Mouse (Mus musculus) midbrain, embryonic 10.5 days (tissue): ENCODE measurements at regions not wholly inside any gene's neighbourhood (a gene's known extent, or its start where the extent isn't known, plus 50 kb on each side); places are given as distances from the start of the nearest gene placed in this dataset.

Experiments used
- DNase-seq: peaks from one replicate; pipeline ENCODE4 v3.0.0-alpha.2; 2017; ENCODE audit warnings: low spot score
- H3K27ac ChIP-seq: fragments of 300-500 bp; sonication (generic); replicated peaks from 2 replicates; pipeline ENCODE4 v1.5.1; 2016; ENCODE audit warnings: mild to moderate bottlenecking
- H3K27me3 ChIP-seq: fragments of 300-500 bp; sonication (generic); 2 replicates; pipeline ENCODE4 v1.6.1; 2016; ENCODE audit warnings: low read depth, mild to moderate bottlenecking; ENCODE audit not compliant: poor library complexity, severe bottlenecking
- H3K36me3 ChIP-seq: fragments of 300-500 bp; sonication (generic); 2 replicates; pipeline ENCODE4 v1.6.1; 2016; ENCODE audit warnings: mild to moderate bottlenecking, moderate library complexity
- H3K4me1 ChIP-seq: fragments of 300-500 bp; sonication (generic); 2 replicates; pipeline ENCODE4 v1.6.1; 2016
- H3K4me3 ChIP-seq: fragments of 300-500 bp; sonication (generic); 2 replicates; pipeline ENCODE4 v1.5.1; 2016; ENCODE audit warnings: mild to moderate bottlenecking, moderate library complexity
- H3K9me3 ChIP-seq: fragments of 300-500 bp; sonication (generic); replicated peaks from 2 replicates; pipeline ENCODE4 v1.6.1; 2016; ENCODE audit warnings: mild to moderate bottlenecking
- whole genome bisulfite sequencing: fragments of 180-500 bp; shearing (Covaris S2); methylation state at CpG from one replicate; pipeline ENCODE4 v1.1.7; 2016; 5-methylcytosine and 5-hydroxymethylcytosine counted together

DNA sequence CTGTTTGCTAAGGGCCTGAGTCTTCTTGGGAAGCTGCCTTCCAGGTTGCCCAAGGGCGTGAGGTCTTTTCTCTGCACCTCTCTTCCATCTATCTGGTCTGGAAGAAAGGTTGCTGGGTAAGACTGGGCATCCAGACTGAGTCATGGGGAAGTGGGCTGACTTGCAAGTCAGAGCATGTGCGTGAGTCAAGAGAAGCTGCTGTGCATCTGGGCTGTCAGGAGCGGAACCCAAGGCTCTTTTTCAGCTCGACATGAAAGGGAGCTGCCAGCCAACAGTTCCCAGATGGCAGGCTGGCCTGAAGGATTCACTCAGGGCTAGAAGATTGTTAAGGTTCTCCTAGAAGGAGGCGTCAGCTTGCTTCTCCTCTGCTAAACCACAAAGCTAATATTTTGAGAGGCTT lies 129.3 kb upstream of the Lrig1 start:
- H3K4me3 ChIP-seq, result no peak overlapping the region
- DNase-seq, result no peak
- H3K9me3 ChIP-seq, result no peaks in the 10 kb centered on the region
- H3K27ac ChIP-seq, result no peak overlapping the region
- no peaks in the 10 kb centered on the region for H3K27me3 ChIP-seq
- H3K4me1 ChIP-seq, result 0 out of 2 replicates have a peak, but pooled peaks cover 2% of the 10 kb centered on the region
- WGBS, result 85% methylated on average over 5 of the region's 5 CpGs
- no peaks in the 10 kb centered on the region for H3K36me3 ChIP-seq

DNA sequence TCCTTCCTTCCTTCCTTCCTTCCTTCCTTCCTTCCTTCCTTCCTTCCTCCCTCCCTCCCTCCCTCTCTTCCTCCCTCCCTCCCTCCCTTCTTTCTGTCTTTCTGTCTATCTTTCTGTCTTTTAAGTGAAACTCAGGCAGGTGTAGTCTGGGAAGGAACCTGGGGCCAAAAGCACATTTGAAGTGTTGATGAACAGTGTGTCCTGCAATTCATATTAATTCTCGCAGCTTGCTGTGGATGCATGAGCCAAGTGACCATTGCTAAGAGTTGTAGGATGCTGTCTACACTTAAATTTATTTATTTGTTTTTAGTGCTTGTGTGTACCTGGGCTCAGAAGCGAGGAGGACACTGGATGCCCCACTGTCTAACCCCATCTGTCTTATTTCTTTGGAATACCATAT lies 126.7 kb upstream of the Lrig1 start:
- no peaks in the 10 kb centered on the region for H3K27me3 ChIP-seq
- H3K27ac ChIP-seq, result no peak overlapping the region
- no peak for DNase-seq
- no peak overlapping the region for H3K4me3 ChIP-seq
- H3K36me3 ChIP-seq, result no peaks in the 10 kb centered on the region
- WGBS, result 75% methylated on average over 2 of the region's 2 CpGs
- H3K9me3 ChIP-seq, result no peaks in the 10 kb centered on the region
- H3K4me1 ChIP-seq, result no peaks in the 10 kb centered on the region

DNA sequence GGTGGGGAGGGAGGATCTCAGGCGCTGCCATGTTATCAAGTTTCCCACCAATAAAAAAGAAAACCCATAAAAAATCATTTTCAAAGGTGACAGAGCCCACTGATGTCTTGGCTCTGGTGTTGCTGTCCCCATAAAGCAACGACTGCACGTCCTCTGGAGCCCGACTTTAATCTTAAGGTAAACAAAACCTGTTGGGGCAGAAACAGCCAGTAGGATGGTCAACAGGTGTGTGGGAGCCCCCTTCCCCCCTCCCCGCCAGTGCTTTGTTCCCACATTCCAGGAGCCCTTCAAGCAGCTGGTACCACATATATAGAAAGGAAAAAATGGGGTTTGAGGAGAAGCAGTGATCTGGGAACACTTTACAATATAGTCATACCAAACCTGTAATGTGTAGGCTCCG lies 118.3 kb upstream of the Lrig1 start:
- WGBS, result 61% methylated on average over 6 of the region's 6 CpGs
- Histone ChIP-seq H3K4me3 (no peak overlapping the region), H3K4me1 (peaks cover 30% of the 10 kb centered on the region), H3K9me3 (no peaks in the 10 kb centered on the region), H3K36me3 (no peaks in the 10 kb centered on the region), H3K27ac (no peak overlapping the region), H3K27me3 (peaks cover 22% of the 10 kb centered on the region)
- no peak for DNase-seq

DNA sequence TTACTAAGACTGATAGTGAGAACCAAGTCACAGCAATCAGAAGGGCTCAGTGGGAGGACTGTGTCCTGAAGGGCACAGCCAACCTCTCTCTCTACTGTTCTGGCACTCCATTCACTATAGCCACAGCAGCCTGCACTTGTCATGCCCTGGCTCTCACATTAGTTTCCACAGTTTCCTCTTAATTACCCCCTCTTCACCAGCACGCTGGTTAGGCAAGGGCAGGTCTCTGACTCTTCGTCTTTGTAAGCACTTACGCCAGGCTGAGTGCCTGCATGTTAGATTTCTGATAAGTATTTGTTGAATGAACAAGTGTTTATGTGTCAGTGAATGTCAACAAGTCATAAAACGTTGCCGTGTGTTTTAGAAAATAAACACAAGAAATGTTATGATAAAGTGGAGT lies 116.2 kb upstream of the Lrig1 start:
- peaks cover 41% of the 10 kb centered on the region for H3K4me1 ChIP-seq
- H3K4me3 ChIP-seq, result no peak overlapping the region
- H3K27me3 ChIP-seq, result peaks cover 22% of the 10 kb centered on the region
- no peak overlapping the region for H3K27ac ChIP-seq
- no peaks in the 10 kb centered on the region for H3K36me3 ChIP-seq
- WGBS, result 84% methylated on average over 5 of the region's 5 CpGs
- no peak for DNase-seq
- no peaks in the 10 kb centered on the region for H3K9me3 ChIP-seq

DNA sequence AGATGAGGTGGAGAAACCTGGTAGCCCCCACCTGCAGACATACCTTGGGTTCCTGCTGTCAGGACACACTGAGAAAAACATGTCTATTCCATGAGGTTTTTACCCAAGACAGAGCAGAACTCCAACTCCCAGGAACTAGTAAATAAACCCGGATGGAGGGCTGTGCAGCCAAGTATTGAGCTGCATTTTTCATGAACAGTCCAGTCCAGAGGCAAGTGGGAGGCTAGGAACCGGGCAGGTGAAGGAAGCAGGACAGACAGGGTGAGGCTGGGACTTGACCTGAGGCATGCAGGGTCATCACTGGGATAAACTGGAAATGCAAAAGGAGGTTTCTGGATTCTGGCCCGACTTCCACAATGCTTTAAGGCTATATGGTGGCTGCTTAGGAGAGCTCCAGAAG lies 114.8 kb upstream of the Lrig1 start:
- Histone ChIP-seq H3K36me3 (no peaks in the 10 kb centered on the region), H3K27me3 (peaks cover 22% of the 10 kb centered on the region), H3K4me1 (peaks cover 41% of the 10 kb centered on the region), H3K27ac (no peak overlapping the region), H3K4me3 (no peak overlapping the region), H3K9me3 (no peaks in the 10 kb centered on the region)
- no peak for DNase-seq
- 74% methylated on average over 3 of the region's 3 CpGs for WGBS

DNA sequence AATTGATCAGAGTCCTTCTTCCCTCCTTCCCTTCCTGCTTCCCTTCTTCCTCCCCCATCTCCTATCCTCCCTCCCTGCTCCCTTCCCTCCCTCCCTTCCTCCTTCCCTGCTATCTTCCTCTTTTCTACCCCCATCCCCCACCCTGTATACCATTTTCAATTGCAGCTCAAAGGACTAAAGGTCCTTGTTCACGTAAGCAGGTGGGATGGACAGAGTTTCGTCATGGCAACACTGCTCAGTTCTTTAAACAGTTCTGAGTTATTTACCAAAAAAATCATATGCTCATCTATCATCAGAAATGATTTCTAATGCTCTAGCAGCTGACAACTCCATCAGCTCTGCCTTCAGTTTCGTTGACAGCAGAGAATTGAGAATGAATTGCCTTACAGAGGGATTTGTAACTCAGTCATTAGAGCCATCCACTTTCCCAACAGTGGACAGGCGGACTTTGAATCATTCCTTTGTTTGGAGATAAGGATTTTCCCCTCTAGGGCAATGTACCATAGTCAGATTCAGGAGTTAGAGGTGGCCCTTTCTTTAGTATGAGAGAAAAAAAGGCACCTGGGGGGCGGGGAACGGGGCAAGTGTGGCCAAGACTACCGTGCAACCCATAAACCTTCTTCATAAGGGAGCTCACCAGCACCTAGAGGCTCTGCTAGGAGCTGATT lies 113.7 kb upstream of the Lrig1 start:
- WGBS, result 47% methylated on average over 7 of the region's 7 CpGs
- Histone ChIP-seq H3K9me3 (no peaks in the 10 kb centered on the region), H3K4me3 (no peak overlapping the region), H3K27ac (no peak overlapping the region), H3K36me3 (no peaks in the 10 kb centered on the region), H3K27me3 (peaks cover 19% of the 10 kb centered on the region), H3K4me1 (peaks cover 34% of the 10 kb centered on the region)
- DNase-seq, result no peak

DNA sequence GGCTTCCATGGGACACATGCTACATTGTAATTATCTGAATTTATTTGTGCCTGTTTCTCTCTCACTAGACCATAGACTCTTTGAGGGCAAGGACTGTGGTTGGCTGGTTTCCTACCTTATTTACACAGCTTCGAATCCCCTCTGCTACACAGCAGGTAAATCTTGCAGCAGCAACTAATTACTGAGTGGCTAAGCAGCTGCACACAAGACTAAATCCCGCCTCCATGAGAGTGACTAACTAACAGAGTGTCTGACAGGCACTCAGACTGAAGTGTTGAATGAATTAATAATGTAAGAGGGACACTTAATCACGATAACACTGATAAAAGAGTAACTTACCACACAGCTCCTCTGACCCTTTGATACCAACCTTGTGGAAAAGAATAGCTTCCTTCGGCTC lies 111.9 kb upstream of the Lrig1 start:
- peaks cover 8% of the 10 kb centered on the region; the same call in 1 of the 2 replicates for H3K27me3 ChIP-seq
- no peaks in the 10 kb centered on the region for H3K36me3 ChIP-seq
- H3K4me3 ChIP-seq, result no peak overlapping the region
- WGBS, result 49% methylated on average over 4 of the region's 4 CpGs
- no peak overlapping the region for H3K27ac ChIP-seq
- no peak for DNase-seq
- H3K4me1 ChIP-seq, result peaks cover 30% of the 10 kb centered on the region
- no peaks in the 10 kb centered on the region for H3K9me3 ChIP-seq

DNA sequence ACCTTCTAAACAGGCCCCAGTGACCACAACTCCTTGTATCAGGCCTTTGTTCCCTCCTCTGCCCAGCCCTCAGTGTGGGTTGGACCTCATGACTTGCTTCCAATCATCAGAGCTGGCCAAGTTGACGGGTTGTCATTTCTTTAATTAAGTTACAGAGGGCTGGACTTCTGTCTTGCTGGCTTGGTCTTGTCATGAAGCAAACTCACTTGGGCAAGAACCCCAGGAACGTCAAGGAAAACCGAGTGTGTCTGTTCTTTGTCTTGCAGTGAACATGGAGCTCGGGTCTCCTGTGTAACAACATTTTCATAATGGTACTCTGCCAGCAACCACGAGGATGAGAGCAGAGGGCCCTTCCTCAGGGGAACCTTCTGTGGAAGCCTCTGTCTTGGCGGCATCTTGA lies 107.3 kb upstream of the Lrig1 start:
- Histone ChIP-seq H3K27ac (0 out of 2 replicates have a peak overlapping the region, but pooled peaks have one; percentile 47), H3K9me3 (no peaks in the 10 kb centered on the region), H3K4me1 (peaks cover 31% of the 10 kb centered on the region), H3K36me3 (no peaks in the 10 kb centered on the region), H3K4me3 (no peak overlapping the region), H3K27me3 (peaks cover 14% of the 10 kb centered on the region)
- 75% methylated on average over 6 of the region's 6 CpGs for WGBS
- DNase-seq, result no peak

DNA sequence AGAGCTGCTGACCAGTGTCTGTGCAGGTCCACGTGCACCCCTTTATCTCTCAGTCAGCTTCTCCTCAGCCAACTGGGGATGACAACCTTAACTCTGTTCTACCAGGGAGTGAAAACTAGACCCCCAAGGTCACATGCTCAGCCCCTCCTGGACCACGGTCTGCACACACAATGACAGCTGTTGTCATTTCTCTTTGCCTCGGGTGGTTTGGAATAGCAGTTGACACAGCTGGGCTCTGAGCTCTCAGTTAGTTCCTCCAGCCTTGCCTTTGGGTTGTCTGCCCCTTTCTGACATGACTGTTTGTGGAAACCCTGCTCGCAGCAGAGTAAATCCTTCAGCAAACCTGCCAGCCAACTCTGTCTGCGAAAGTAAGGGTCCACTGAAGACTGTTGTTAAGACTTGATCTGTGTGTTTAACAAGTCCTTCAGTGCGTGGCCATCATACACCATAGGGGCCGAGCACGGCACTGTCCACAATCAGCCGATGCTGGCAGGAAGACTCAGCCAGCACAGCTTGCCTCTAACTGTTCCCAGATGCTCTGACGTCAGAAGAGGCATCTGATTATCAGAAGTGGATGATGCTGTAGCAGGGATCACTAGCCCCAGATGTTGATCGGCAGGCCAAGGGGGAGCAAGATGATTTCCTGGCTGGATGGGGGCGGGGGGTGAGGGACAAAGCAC lies 106.7 kb upstream of the Lrig1 start:
- peak; percentile 46 for DNase-seq

DNA sequence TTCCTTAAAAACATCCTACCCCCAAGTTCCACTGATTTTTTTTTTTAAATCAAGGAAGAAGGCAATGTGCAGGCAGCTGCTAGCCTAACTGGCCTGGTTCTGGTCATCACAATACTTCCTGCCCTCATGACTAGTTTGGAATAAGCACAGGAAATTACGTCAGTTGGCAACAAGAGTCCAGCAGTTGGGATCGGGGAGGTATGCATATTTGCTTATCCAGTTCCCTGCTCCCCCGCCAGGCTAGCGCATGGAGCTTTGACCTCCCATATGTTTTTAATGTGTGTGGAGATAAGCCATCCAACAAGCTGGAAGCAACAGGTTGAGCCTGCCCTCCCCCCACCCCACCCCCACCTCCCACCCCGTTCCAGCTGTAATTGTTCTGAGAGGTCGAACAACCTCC lies 105.7 kb upstream of the Lrig1 start:
- Histone ChIP-seq H3K4me3 (no peak overlapping the region), H3K27ac (no peak overlapping the region), H3K4me1 (peaks cover 40% of the 10 kb centered on the region)

More for the DNA sequence above, 106.7 kb upstream of the Lrig1 start:
- H3K36me3 ChIP-seq, result no peaks in the 10 kb centered on the region
- 72% methylated on average over 12 of the region's 12 CpGs for WGBS
- H3K4me3 ChIP-seq, result no peak overlapping the region
- H3K27me3 ChIP-seq, result peaks cover 20% of the 10 kb centered on the region
- no peaks in the 10 kb centered on the region for H3K9me3 ChIP-seq
- peaks cover 31% of the 10 kb centered on the region for H3K4me1 ChIP-seq
- peak overlapping the region; percentile 47 for H3K27ac ChIP-seq

DNA sequence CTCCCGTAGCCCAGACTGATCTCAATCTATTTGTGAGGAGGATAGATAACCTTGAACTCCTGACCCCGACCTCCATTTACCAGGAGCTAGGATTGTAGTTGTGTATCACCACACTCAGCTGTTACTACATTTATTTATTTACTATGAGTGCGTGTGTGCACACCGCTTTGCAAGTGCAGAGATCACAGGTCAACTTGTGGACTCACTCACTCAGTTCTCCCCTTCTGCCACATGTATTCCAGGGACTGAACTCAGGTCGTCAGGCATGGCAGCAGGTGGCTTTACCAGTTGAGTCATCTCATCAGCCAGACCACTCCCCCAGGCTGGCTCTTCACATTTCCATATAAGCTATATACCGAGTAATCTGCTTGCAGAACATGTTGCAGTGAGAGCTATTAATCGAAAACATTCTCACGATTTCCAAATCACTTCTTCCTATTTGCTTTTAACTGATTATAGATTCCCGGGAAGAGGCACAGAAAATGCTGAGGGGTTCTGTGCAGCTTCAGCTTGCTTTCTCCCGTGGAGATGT lies 104.4 kb upstream of the Lrig1 start:
- no peaks in the 10 kb centered on the region for H3K36me3 ChIP-seq
- H3K27ac ChIP-seq, result no peak overlapping the region
- H3K27me3 ChIP-seq, result peaks cover 21% of the 10 kb centered on the region
- no peak overlapping the region for H3K4me3 ChIP-seq
- DNase-seq, result no peak
- peaks cover 45% of the 10 kb centered on the region for H3K4me1 ChIP-seq
- 87% methylated on average over 10 of the region's 10 CpGs for WGBS
- H3K9me3 ChIP-seq, result no peaks in the 10 kb centered on the region

More for the DNA sequence above, 105.7 kb upstream of the Lrig1 start:
- DNase-seq, result peak; percentile 28
- no peaks in the 10 kb centered on the region for H3K36me3 ChIP-seq
- peaks cover 21% of the 10 kb centered on the region for H3K27me3 ChIP-seq
- no peaks in the 10 kb centered on the region for H3K9me3 ChIP-seq
- WGBS, result 81% methylated on average over 6 of the region's 6 CpGs

DNA sequence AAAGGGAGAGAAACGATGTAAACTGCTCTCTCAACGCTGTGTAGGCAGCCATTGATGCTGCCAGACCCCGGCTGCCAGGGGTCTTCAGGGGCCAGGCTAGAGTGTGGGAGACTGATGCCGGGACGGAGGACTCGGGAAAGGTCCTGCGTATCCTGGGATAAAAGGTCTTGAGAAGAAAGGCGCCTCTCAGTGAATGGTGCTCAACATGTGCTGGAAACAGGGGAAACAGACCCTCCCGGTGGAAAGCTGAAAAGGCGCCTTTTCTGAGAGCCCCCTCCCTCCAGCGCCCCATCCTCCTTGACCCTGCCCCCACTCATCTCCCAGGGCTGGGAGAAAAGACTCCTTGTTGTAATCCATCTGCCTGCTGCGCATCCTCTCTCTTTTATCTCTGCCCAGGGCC lies 101.1 kb upstream of the Lrig1 start:
- Histone ChIP-seq H3K27ac (peak overlapping the region; percentile 85), H3K36me3 (no peaks in the 10 kb centered on the region), H3K27me3 (peaks cover 13% of the 10 kb centered on the region), H3K4me3 (peak overlapping the region; percentile 36), H3K9me3 (peaks cover 9% of the 10 kb centered on the region; the same call in 1 of the 2 replicates), H3K4me1 (peaks cover 33% of the 10 kb centered on the region)
- DNase-seq, result peak; percentile 61
- WGBS, result 10% methylated on average over 12 of the region's 12 CpGs

DNA sequence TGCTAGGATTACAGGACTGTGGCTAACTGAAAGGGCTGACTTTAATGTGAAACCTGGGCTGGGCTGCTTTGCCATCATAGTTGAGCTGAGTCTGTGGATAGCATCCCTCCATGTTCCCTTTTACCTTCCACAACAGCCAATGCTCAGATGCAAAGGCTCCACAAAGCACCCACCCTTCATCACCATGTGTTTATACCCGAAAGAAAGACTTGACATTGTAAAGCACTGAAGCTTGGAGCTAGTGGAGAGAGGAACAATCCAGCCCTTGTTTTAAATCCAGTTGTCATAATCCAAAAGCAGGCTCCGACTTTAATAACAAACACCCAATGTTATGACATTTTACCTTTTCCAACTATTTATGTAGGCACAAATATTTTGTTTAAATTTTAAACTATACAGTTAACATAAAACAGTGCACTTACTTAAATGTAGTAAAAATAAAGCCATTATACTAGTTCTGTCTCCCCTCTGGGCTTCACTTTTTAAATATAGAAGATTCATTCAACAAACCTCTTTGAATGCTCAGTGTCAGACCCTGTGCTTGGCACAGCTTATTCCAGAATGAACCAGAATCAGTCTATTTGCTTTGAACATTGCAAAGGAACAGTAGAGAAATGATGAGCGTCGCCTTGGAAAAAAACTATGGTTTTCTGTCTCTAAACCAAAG lies 98.7 kb upstream of the Lrig1 start:
- H3K9me3 ChIP-seq, result peaks cover 10% of the 10 kb centered on the region; the same call in 1 of the 2 replicates
- peaks cover 31% of the 10 kb centered on the region for H3K4me1 ChIP-seq
- no peak overlapping the region for H3K27ac ChIP-seq
- DNase-seq, result no peak
- H3K27me3 ChIP-seq, result peaks cover 13% of the 10 kb centered on the region
- WGBS, result 92% methylated on average over 4 of the region's 4 CpGs
- no peak overlapping the region for H3K4me3 ChIP-seq
- H3K36me3 ChIP-seq, result no peaks in the 10 kb centered on the region
